Mouse (Mus musculus): ENCODE results near the gene Ltb4r2. TPM values are rescaled to one million over a fixed set of nuclear protein-coding genes. Genes with fewer than 3 reads are reported as not detected.

Ltb4r2 gene
- polyA plus RNA-seq, 1 experiment, result 1.8 TPM

GRCm38 (mm10) chr14:55781310-55781709 is 20.1 kb downstream of the Ltb4r2 start:
- Histone ChIP-seq H3K27me3 (ENCODE audit: control insufficient read depth, insufficient read depth, low read length) (no peaks in the 10 kb centered on the region), H3K36me3 (ENCODE audit: control insufficient read depth, insufficient read depth, low read length) (no peaks in the 10 kb centered on the region), H3K27ac (ENCODE audit: control insufficient read depth, insufficient read depth, low read length) (no peak overlapping the region), H3K4me3 (ENCODE audit: control insufficient read depth, insufficient read depth, low read length) (no peak overlapping the region), H3K4me1 (replicated peaks; ENCODE audit: control insufficient read depth, insufficient read depth, low read length) (no peaks in the 10 kb centered on the region)
- 26% methylated on average over 14 of the region's 14 CpGs for WGBS
- peak; percentile 46 for DNase-seq
- TF ChIP-seq CTCF (IDR thresholded peaks at IDR 0.05; ENCODE audit: borderline replicate concordance, control insufficient read depth, extremely low read depth, insufficient read depth, low read length, poor library complexity) (peak; percentile 76; the same call in 1 of the 2 replicates), POLR2A (IDR thresholded peaks at IDR 0.05; ENCODE audit: control insufficient read depth, extremely low read depth, insufficient read depth, low read length, poor library complexity) (no peak)

- H3K27me3 ChIP-seq (ENCODE audit: control insufficient read depth, insufficient read depth, low read length), result no peaks in the 10 kb centered on the region
- H3K4me3 ChIP-seq (ENCODE audit: control insufficient read depth, insufficient read depth, low read length), result no peak overlapping the region
- peaks cover 1% of the 10 kb centered on the region; the same call in 1 of the 2 replicates for H3K4me1 ChIP-seq (replicated peaks; ENCODE audit: control insufficient read depth, insufficient read depth, low read length)
- H3K27ac ChIP-seq (ENCODE audit: control insufficient read depth, insufficient read depth, low read length), result no peak overlapping the region
- DNase-seq, result no peak
- TF ChIP-seq POLR2A (IDR thresholded peaks at IDR 0.05; ENCODE audit: control insufficient read depth, extremely low read depth, insufficient read depth, low read length, poor library complexity) (no peak), CTCF (IDR thresholded peaks at IDR 0.05; ENCODE audit: borderline replicate concordance, control insufficient read depth, extremely low read depth, insufficient read depth, low read length, poor library complexity) (no peak)
- 84% methylated on average over 9 of the region's 9 CpGs for WGBS
- H3K36me3 ChIP-seq (ENCODE audit: control insufficient read depth, insufficient read depth, low read length), result no peaks in the 10 kb centered on the region
These were observed 21.2 kb downstream of the Ltb4r2 start for GRCm38 (mm10) chr14:55782361-55782960.

GRCm38 (mm10) chr14:55783171-55783957 is 22.1 kb downstream of the Ltb4r2 start:
- H3K4me1 ChIP-seq (replicated peaks; ENCODE audit: control insufficient read depth, insufficient read depth, low read length), result peaks cover 10% of the 10 kb centered on the region
- DNase-seq, result peak; percentile 0
- 72% methylated on average over 31 of the region's 31 CpGs for WGBS
- H3K4me3 ChIP-seq (ENCODE audit: control insufficient read depth, insufficient read depth, low read length), result no peak overlapping the region
- H3K27ac ChIP-seq (ENCODE audit: control insufficient read depth, insufficient read depth, low read length), result no peak overlapping the region
- H3K36me3 ChIP-seq (ENCODE audit: control insufficient read depth, insufficient read depth, low read length), result no peaks in the 10 kb centered on the region
- no peak for TF ChIP-seq CTCF (IDR thresholded peaks at IDR 0.05; ENCODE audit: borderline replicate concordance, control insufficient read depth, extremely low read depth, insufficient read depth, low read length, poor library complexity)
- TF ChIP-seq POLR2A (IDR thresholded peaks at IDR 0.05; ENCODE audit: control insufficient read depth, extremely low read depth, insufficient read depth, low read length, poor library complexity), result no peak
- H3K27me3 ChIP-seq (ENCODE audit: control insufficient read depth, insufficient read depth, low read length), result no peaks in the 10 kb centered on the region

- DNase-seq, result peak; percentile 0
- TF ChIP-seq CTCF (IDR thresholded peaks at IDR 0.05; ENCODE audit: borderline replicate concordance, control insufficient read depth, extremely low read depth, insufficient read depth, low read length, poor library complexity) (no peak), POLR2A (IDR thresholded peaks at IDR 0.05; ENCODE audit: control insufficient read depth, extremely low read depth, insufficient read depth, low read length, poor library complexity) (no peak)
- Histone ChIP-seq H3K27me3 (ENCODE audit: control insufficient read depth, insufficient read depth, low read length) (no peaks in the 10 kb centered on the region), H3K4me3 (ENCODE audit: control insufficient read depth, insufficient read depth, low read length) (no peak within 1 kb of the TSS), H3K4me1 (replicated peaks; ENCODE audit: control insufficient read depth, insufficient read depth, low read length) (peaks cover 12% of the 10 kb centered on the region), H3K27ac (ENCODE audit: control insufficient read depth, insufficient read depth, low read length) (no peak within 1 kb of the TSS), H3K36me3 (ENCODE audit: control insufficient read depth, insufficient read depth, low read length) (no peaks in the 10 kb centered on the region)
- WGBS, result 75% methylated on average over 13 of the region's 13 CpGs
These were observed 22.7 kb downstream of the Ltb4r2 start, which contains the start of gene Adcy4 for GRCm38 (mm10) chr14:55783958-55784235. Gene Adcy4, minus strand, starts transcription at chr14:55784095.

- H3K27ac ChIP-seq (ENCODE audit: control insufficient read depth, insufficient read depth, low read length), result no peak overlapping the region
- WGBS, result 81% methylated on average over 6 of the region's 6 CpGs
- TF ChIP-seq POLR2A (IDR thresholded peaks at IDR 0.05; ENCODE audit: control insufficient read depth, extremely low read depth, insufficient read depth, low read length, poor library complexity), result no peak
- no peak for TF ChIP-seq CTCF (IDR thresholded peaks at IDR 0.05; ENCODE audit: borderline replicate concordance, control insufficient read depth, extremely low read depth, insufficient read depth, low read length, poor library complexity)
These were observed 24.0 kb downstream of the Ltb4r2 start for GRCm38 (mm10) chr14:55785195-55785594.

GRCm38 (mm10) chr14:55787731-55788130 is 26.5 kb downstream of the Ltb4r2 start:
- no peaks in the 10 kb centered on the region for H3K36me3 ChIP-seq (ENCODE audit: control insufficient read depth, insufficient read depth, low read length)
- H3K4me3 ChIP-seq (ENCODE audit: control insufficient read depth, insufficient read depth, low read length), result peak overlapping the region; percentile 72
- TF ChIP-seq CTCF (IDR thresholded peaks at IDR 0.05; ENCODE audit: borderline replicate concordance, control insufficient read depth, extremely low read depth, insufficient read depth, low read length, poor library complexity) (no peak), POLR2A (IDR thresholded peaks at IDR 0.05; ENCODE audit: control insufficient read depth, extremely low read depth, insufficient read depth, low read length, poor library complexity) (no peak)
- H3K4me1 ChIP-seq (replicated peaks; ENCODE audit: control insufficient read depth, insufficient read depth, low read length), result peaks cover 13% of the 10 kb centered on the region
- no peaks in the 10 kb centered on the region for H3K27me3 ChIP-seq (ENCODE audit: control insufficient read depth, insufficient read depth, low read length)
- DNase-seq, result no peak
- H3K27ac ChIP-seq (ENCODE audit: control insufficient read depth, insufficient read depth, low read length), result no peak overlapping the region
- 57% methylated on average over 11 of the region's 11 CpGs for WGBS

More at GRCm38 (mm10) chr14:55785195-55785594, 24.0 kb downstream of the Ltb4r2 start:
- no peaks in the 10 kb centered on the region for H3K27me3 ChIP-seq (ENCODE audit: control insufficient read depth, insufficient read depth, low read length)
- DNase-seq, result peak; percentile 25
- no peak overlapping the region for H3K4me3 ChIP-seq (ENCODE audit: control insufficient read depth, insufficient read depth, low read length)
- H3K4me1 ChIP-seq (replicated peaks; ENCODE audit: control insufficient read depth, insufficient read depth, low read length), result peaks cover 13% of the 10 kb centered on the region
- H3K36me3 ChIP-seq (ENCODE audit: control insufficient read depth, insufficient read depth, low read length), result no peaks in the 10 kb centered on the region
